Mouse (Mus musculus) right cerebral cortex, postnatal 14 days (tissue): ENCODE results near the gene Lgsn.
A peak's percentile ranks its signal among the peaks of the same experiment; 100 is the strongest.

Experiments
- DNase-seq: peaks from one replicate; pipeline ENCODE4 v3.0.0; 2022

Lgsn gene

GRCm38 (mm10) chr1:31220599-31221250 lies 44.5 kb downstream of the Lgsn start:
- no peak for DNase-seq

GRCm38 (mm10) chr1:31222564-31222963 lies 46.4 kb downstream of the Lgsn start, which contains the start of the genes 4931428L18Rik and Pih1d3:
Gene 4931428L18Rik (minus strand): TSS chr1:31222684.
Gene Pih1d3 (plus strand): TSS chr1:31222838.
- no peak for DNase-seq

- DNase-seq: peak; percentile 25
These were observed 57.3 kb downstream of the Lgsn start for GRCm38 (mm10) chr1:31233319-31234036.
